Mouse (Mus musculus): ENCODE data around the gene Adamts4. TPM values are rescaled to one million over a fixed set of nuclear protein-coding genes. Genes with fewer than 3 reads are reported as not detected.

Adamts4 gene
- total RNA-seq, 1 experiment from 2014 or later: 0.25 TPM

DNA sequence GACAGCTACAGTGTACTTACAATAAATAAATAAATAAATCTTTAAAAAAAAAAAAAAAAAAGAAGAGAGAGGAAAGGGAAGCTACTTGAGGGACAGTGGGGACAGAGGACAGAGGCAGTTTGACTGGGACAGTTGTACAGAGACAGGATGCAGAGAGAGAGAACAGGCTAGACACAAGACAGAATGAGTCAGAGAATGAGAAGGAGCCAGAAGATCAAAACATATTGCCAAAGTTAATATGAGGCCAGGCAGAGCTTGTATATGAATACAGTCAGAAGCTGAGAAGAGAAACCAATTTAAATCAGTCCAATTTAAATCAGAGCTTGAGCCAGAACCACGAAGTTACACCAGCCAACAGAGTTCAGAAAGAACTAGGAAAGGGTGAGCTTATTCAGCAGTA lies 18.1 kb downstream of the Adamts4 start:
- ATAC-seq (replicated peaks in 1 of 2; ENCODE audit: insufficient read depth in 1 of 2, low FRiP score in 2 of 2, low TSS enrichment in 1 of 2, low read depth in 1 of 2, poor library complexity in 2 of 2, severe bottlenecking in 2 of 2): no peak

DNA sequence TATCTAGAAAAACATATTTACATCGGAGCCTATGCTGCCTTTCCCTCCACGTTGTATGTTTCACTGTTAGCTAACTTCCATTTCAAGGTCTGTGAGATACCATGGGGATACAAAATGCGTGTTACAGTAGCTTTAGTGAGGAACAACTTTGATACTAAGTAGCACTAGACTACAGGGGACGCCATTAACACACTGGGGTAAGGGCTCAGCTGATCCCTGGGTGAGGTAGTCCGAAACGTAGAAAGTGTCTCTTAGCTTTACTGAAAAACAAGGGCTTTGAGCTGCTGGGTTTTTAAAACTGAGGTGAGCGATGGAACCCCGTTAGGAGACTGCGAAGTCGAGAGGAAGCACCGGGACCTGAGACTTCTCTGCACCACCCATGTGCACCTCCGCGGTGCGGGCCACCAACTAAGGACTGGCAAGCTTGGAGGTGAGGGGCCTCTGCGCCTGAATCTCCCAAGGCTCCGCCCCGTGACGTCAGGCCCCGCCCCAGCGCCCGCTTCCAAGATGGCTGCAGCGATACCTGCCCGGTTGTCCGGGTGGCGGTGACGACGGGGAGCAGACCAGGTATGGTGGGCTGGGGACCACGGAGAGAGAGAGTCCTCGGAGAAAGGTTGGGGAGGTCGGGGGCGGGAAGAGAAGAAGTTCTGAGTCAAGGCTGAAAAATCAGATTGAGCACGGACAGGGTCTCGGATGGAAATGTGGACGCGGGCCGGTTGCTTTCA lies 19.8 kb downstream of the Adamts4 start, which contains the start of gene B4galt3:
Gene B4galt3 (plus strand): TSS at position 481 of the 725 bp plus-strand sequence.
- peak; percentile 95 to 97 for ATAC-seq (replicated peaks in 1 of 2; ENCODE audit: insufficient read depth in 1 of 2, low FRiP score in 2 of 2, low TSS enrichment in 1 of 2, low read depth in 1 of 2, poor library complexity in 2 of 2, severe bottlenecking in 2 of 2)

DNA sequence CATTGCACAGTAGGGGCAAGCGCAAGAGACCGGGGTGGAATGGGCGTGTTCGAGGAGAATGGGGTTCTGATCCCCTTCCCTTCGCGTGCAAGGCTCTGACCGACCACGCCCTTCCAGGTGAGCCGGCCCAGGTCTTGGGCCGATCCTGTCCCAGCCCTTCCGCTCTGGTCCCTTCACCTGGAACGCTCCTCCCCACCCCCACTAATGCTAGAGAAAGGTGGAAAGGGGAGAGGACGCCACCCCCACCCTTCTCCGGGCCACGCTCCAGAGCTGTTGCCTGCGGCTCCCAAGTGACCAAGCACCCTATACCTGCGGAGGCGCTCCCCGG lies 20.3 kb downstream of the Adamts4 start:
- peak; percentile 27 to 28; a peak in 2 of 4 replicates for ATAC-seq (replicated peaks in 1 of 2; ENCODE audit: insufficient read depth in 1 of 2, low FRiP score in 2 of 2, low TSS enrichment in 1 of 2, low read depth in 1 of 2, poor library complexity in 2 of 2, severe bottlenecking in 2 of 2)

DNA sequence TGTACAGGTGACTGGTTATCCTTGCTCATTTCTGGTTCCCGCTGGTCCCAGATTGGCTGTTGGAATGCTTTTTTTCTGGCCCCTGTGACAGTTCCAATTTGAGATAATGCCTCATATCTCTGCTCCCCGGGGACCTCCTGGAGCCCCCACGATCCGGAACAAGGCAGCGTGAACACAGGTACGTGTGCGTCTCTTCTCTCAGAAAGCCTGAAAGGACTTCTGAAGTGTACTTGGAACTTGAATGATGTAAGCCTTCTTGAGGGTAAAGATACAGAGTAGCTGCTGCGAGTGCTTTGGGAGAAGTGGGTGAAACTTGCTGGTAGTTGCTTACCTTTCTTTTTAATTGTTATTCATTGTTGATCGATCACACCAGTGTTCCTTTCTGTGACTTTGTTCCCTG lies 21.0 kb downstream of the Adamts4 start:
- no peak for ATAC-seq (replicated peaks in 1 of 2; ENCODE audit: insufficient read depth in 1 of 2, low FRiP score in 2 of 2, low TSS enrichment in 1 of 2, low read depth in 1 of 2, poor library complexity in 2 of 2, severe bottlenecking in 2 of 2)

GRCm38 (mm10) chr1:171271622-171272021 lies 21.4 kb downstream of the Adamts4 start:
- no peak for ATAC-seq (replicated peaks in 1 of 2; ENCODE audit: insufficient read depth in 1 of 2, low FRiP score in 2 of 2, low TSS enrichment in 1 of 2, low read depth in 1 of 2, poor library complexity in 2 of 2, severe bottlenecking in 2 of 2)

DNA sequence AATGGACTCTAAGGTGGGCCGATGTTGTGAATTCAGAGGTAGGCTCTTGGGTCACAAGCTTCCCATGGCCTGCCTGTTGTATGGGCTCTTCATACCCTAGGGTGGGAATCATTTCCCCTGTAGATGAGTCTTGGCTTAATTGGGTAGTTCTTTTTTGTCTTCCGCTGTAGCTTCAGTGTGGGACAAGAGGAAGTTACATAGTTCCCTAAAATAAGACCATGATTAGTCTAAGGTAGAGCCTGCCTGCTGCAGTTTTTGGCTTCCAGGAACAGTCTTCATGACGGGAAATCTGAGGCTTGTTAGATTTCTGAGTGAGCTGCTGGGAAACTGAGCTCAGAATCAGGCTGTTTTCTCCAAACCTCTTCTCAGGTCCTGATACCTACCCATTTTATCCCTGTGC lies 21.9 kb downstream of the Adamts4 start:
- ATAC-seq (replicated peaks in 1 of 2; ENCODE audit: insufficient read depth in 1 of 2, low FRiP score in 2 of 2, low TSS enrichment in 1 of 2, low read depth in 1 of 2, poor library complexity in 2 of 2, severe bottlenecking in 2 of 2): peak; percentile 23 to 39; a peak in 3 of 4 replicates

DNA sequence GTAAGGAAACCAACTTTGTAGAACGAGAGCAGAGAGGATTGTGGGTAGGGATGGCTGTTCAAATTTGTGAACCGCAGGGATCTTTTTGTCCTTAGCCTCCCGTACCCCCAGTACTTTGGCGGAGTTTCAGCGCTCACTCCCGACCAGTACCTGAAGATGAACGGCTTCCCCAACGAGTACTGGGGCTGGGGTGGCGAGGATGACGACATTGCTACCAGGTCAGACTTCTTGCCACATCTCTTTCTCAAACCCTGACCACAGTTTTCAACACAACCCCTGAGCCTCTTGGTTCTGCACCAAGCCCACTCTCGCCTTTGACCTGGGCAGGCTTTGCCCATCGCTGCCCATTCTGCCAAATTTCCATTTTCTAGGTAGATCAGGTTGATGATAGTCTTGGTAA lies 23.9 kb downstream of the Adamts4 start:
- ATAC-seq (replicated peaks in 1 of 2; ENCODE audit: insufficient read depth in 1 of 2, low FRiP score in 2 of 2, low TSS enrichment in 1 of 2, low read depth in 1 of 2, poor library complexity in 2 of 2, severe bottlenecking in 2 of 2): peak in 1 of 2 experiments; percentile 30; a peak in 1 of 4 replicates

- ATAC-seq (replicated peaks in 1 of 2; ENCODE audit: insufficient read depth in 1 of 2, low FRiP score in 2 of 2, low TSS enrichment in 1 of 2, low read depth in 1 of 2, poor library complexity in 2 of 2, severe bottlenecking in 2 of 2): no peak
These were observed 25.0 kb downstream of the Adamts4 start for GRCm38 (mm10) chr1:171275144-171275734.

GRCm38 (mm10) chr1:171276110-171276748 lies 26.0 kb downstream of the Adamts4 start:
- ATAC-seq (replicated peaks in 1 of 2; ENCODE audit: insufficient read depth in 1 of 2, low FRiP score in 2 of 2, low TSS enrichment in 1 of 2, low read depth in 1 of 2, poor library complexity in 2 of 2, severe bottlenecking in 2 of 2): no peak

GRCm38 (mm10) chr1:171277736-171278135 lies 27.5 kb downstream of the Adamts4 start:
- ATAC-seq (replicated peaks in 1 of 2; ENCODE audit: insufficient read depth in 1 of 2, low FRiP score in 2 of 2, low TSS enrichment in 1 of 2, low read depth in 1 of 2, poor library complexity in 2 of 2, severe bottlenecking in 2 of 2): no peak

GRCm38 (mm10) chr1:171278436-171278835 lies 28.2 kb downstream of the Adamts4 start:
- ATAC-seq (replicated peaks in 1 of 2; ENCODE audit: insufficient read depth in 1 of 2, low FRiP score in 2 of 2, low TSS enrichment in 1 of 2, low read depth in 1 of 2, poor library complexity in 2 of 2, severe bottlenecking in 2 of 2): no peak

DNA sequence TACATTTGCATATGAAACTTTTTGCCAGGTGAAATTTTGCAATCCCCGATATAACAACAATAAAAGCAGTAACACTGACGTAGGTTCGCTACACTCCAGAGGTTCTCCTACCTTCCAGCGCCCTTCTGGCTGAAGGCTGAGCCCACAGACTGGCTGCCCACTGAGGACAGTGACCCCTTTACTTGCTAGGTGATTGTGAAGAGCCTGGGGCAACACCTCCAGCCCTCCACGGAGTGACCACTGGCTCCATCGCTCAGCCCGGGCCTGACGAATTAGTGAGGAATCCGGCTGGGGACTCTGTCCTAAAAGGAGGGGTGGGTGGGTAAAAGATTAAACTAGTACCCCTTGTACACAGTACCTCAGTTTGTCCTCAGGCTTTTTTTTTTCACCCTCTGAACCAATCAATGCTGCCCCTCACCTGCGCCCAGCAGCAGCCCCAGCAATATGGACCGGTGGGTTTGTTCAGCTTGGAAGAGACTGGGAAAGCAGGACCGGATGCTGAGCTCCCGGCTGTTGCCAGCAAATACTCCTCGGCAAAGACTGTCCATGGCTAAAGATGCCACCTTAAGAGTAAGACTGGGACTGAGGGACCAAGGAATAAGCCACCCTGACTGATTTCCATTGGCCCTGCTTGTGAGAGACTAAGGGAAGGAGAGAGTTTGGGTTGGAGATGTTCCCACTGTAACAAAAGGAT lies 28.9 kb downstream of the Adamts4 start:
- no peak for ATAC-seq (replicated peaks in 1 of 2; ENCODE audit: insufficient read depth in 1 of 2, low FRiP score in 2 of 2, low TSS enrichment in 1 of 2, low read depth in 1 of 2, poor library complexity in 2 of 2, severe bottlenecking in 2 of 2)

- ATAC-seq (replicated peaks in 1 of 2; ENCODE audit: insufficient read depth in 1 of 2, low FRiP score in 2 of 2, low TSS enrichment in 1 of 2, low read depth in 1 of 2, poor library complexity in 2 of 2, severe bottlenecking in 2 of 2): no peak
These were observed 29.5 kb downstream of the Adamts4 start for GRCm38 (mm10) chr1:171279721-171280120.

DNA sequence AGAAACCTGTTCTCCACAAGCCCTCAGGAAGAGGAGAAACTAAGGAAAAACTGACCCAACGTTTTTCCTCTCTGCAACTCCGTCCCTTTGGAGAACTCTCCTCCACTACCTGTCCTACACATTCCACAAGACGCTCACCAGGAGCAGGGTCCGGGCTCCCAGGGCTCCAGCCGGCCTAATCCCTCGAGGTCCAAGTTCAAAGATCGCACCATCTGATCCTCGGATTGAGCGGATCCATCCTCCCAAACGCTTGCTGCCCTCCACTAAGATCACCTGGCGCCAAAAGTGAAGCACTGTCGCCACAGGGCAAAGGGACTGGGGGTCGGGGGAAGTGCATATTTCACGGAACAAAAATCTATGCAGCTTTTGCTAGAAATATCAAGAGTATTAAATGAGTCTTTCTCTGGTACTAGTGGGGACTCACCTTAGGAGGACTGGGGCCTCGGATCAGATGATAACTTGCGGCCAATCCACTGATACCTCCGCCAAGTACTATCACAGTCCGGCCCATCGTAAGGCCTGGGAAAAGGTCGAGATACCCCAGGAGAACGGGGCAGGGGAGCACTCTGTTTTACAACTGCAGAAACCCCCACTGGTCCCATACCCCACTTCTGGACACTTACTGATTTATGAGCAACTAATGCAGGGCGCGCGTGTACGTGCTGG lies 30.2 kb downstream of the Adamts4 start:
- peak; percentile 0 to 2; a peak in 1 of 4 replicates for ATAC-seq (replicated peaks in 1 of 2; ENCODE audit: insufficient read depth in 1 of 2, low FRiP score in 2 of 2, low TSS enrichment in 1 of 2, low read depth in 1 of 2, poor library complexity in 2 of 2, severe bottlenecking in 2 of 2)

DNA sequence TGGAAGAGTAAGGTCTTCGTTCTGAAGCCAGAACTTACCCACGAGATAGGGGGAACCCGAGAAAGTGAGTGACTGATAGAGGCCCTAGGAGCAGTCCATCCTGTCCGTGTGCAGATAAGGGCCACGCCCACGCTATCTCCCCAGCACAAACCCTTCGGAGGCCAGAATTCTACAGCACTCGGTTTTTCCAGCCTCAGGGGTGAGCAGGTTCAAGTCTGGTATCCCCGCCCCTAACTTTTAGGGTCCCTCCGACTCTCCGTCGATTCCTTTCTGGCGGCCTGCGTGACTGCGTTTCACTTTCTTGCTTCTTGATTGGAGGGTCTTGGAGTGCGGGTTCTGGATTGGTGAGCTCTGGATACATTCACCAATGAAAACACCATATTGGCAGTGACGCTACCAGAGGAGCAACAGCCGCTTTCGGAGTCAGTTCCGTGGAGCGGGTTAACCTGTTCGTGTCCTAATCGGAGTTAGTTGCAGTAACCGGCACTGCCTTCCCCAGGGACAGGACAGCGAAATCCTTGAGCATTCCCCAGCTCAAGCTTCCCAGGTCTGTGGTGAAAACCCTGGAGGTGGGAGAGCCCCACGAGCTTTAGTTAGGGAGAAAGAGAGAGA lies 30.8 kb downstream of the Adamts4 start, which contains the start of gene Ppox:
Gene Ppox (minus strand): TSS at position 271 of the 612 bp plus-strand sequence.
- peak; percentile 93 to 94 for ATAC-seq (replicated peaks in 1 of 2; ENCODE audit: insufficient read depth in 1 of 2, low FRiP score in 2 of 2, low TSS enrichment in 1 of 2, low read depth in 1 of 2, poor library complexity in 2 of 2, severe bottlenecking in 2 of 2)

GRCm38 (mm10) chr1:171281528-171281923 lies 31.3 kb downstream of the Adamts4 start:
- peak; percentile 55 to 57 for ATAC-seq (replicated peaks in 1 of 2; ENCODE audit: insufficient read depth in 1 of 2, low FRiP score in 2 of 2, low TSS enrichment in 1 of 2, low read depth in 1 of 2, poor library complexity in 2 of 2, severe bottlenecking in 2 of 2)
